Mouse (Mus musculus) olfactory bulb, adult 2 months (tissue): Measurements from ENCODE around the gene Arhgap4.

ENCODE experiments used
- CTCF ChIP-seq: fragments of 200-500 bp; IDR thresholded peaks from 2 replicates; pipeline ENCODE4 v1.5.1; 2012; ENCODE audit warnings: low read depth, mild to moderate bottlenecking, low read length, moderate library complexity; ENCODE audit not compliant: insufficient read depth
- POLR2A ChIP-seq: fragments of 200-500 bp; IDR thresholded peaks from 2 replicates; pipeline ENCODE4 v1.6.1; 2012; ENCODE audit warnings: mild to moderate bottlenecking, low read depth, low read length, moderate library complexity; ENCODE audit not compliant: insufficient read depth

- TF ChIP-seq CTCF (no peak), POLR2A (no peak)
Observed at GRCm38 (mm10) chrX:73897959-73898358, 23.7 kb downstream of the Arhgap4 start.
